Mouse (Mus musculus) ES-E14 (cell line): ENCODE data around the gene Ano10.

Experiments
- HCFC1 ChIP-seq: IDR thresholded peaks from 2 replicates; pipeline ENCODE4 v1.6.1; 2012; ENCODE audit warnings: low read length, inconsistent platforms, borderline replicate concordance; ENCODE audit not compliant: insufficient read depth
- MAFK ChIP-seq: IDR thresholded peaks from 2 replicates; pipeline ENCODE4 v1.6.1; 2014; ENCODE audit warnings: mild to moderate bottlenecking, low read depth, low read length, inconsistent platforms; ENCODE audit not compliant: insufficient read depth
- ZC3H11A ChIP-seq: IDR thresholded peaks from 2 replicates; pipeline ENCODE4 v1.6.1; 2012; ENCODE audit warnings: low read depth, mild to moderate bottlenecking, inconsistent platforms, low read length, borderline replicate concordance

GRCm38 (mm10) chr9:122223005-122223404 lies 71.2 kb downstream of the Ano10 start:
- TF ChIP-seq MAFK (no peak), HCFC1 (no peak), ZC3H11A (no peak)
